ENCODE assay signal across 8 mouse cellular contexts in genomic region chr13:109260796-109261516, GRCm38 (mm10).
DNase-seq lines count a peak whose midpoint lies in the region; ATAC-seq and TF ChIP-seq lines count a peak whose summit lies in the region.

No protein-coding gene starts in this region.

- TF ChIP-seq POLR2A in myocyte (IDR thresholded peaks at IDR 0.05; ENCODE audit: insufficient read length, low read depth) = no peak

- H3K27me3 ChIP-seq in lung, embryonic 15.5 days = no peaks in the 10 kb centered on the region
- no peaks in the 10 kb centered on the region for H3K27me3 ChIP-seq in embryonic facial prominence, embryonic 12.5 days
- no peaks in the 10 kb centered on the region for H3K27me3 ChIP-seq in intestine, embryonic 14.5 days (replicated peaks; ENCODE audit: control insufficient read depth, insufficient read depth, low read length)
- no peaks in the 10 kb centered on the region for H3K27me3 ChIP-seq in myocyte (ENCODE audit: control insufficient read depth, insufficient read depth, insufficient read length)

- peak; percentile 54 for ATAC-seq in lung, embryonic 15.5 days (ENCODE audit: borderline replicate concordance, extremely low read depth, low FRiP score, low TSS enrichment)
- ATAC-seq in embryonic facial prominence, embryonic 12.5 days (ENCODE audit: insufficient number of reproducible peaks, insufficient read depth, low FRiP score, low TSS enrichment) = no peak; the same call in 1 of the 2 replicates
- peak; percentile 50 for ATAC-seq in intestine, embryonic 14.5 days (replicated peaks; ENCODE audit: low FRiP score, low TSS enrichment, low read depth)

- H3K4me3 ChIP-seq in lung, embryonic 15.5 days = peak overlapping the region; percentile 58
- H3K4me3 ChIP-seq in embryonic facial prominence, embryonic 12.5 days = peak overlapping the region; percentile 49
- H3K4me3 ChIP-seq in intestine, embryonic 14.5 days (ENCODE audit: low read depth, low read length) = peak overlapping the region; percentile 41
- H3K4me3 ChIP-seq in myocyte = peak overlapping the region; percentile 89

- H3K36me3 ChIP-seq in lung, embryonic 15.5 days = no peaks in the 10 kb centered on the region
- no peaks in the 10 kb centered on the region for H3K36me3 ChIP-seq in embryonic facial prominence, embryonic 12.5 days
- H3K36me3 ChIP-seq in intestine, embryonic 14.5 days (ENCODE audit: control insufficient read depth, insufficient read depth, low read length) = no peaks in the 10 kb centered on the region
- H3K36me3 ChIP-seq in myocyte (ENCODE audit: control insufficient read depth, insufficient read depth) = no peaks in the 10 kb centered on the region

- 0 out of 2 replicates have a peak, but pooled peaks cover 6% of the 10 kb centered on the region for H3K4me1 ChIP-seq in lung, embryonic 15.5 days
- peaks cover 7% of the 10 kb centered on the region; the same call in 1 of the 2 replicates for H3K4me1 ChIP-seq in embryonic facial prominence, embryonic 12.5 days
- H3K4me1 ChIP-seq in intestine, embryonic 14.5 days (replicated peaks; ENCODE audit: control insufficient read depth, insufficient read depth, low read length) = peaks cover 6% of the 10 kb centered on the region; the same call in 1 of the 2 replicates

- H3ac ChIP-seq in myocyte (ENCODE audit: control insufficient read depth, insufficient read length) = peak overlapping the region; percentile 63

- WGBS in lung, embryonic 15.5 days = 2% methylated on average over 17 of the region's 17 CpGs
- under 1% methylated on average over 17 of the region's 17 CpGs for WGBS in embryonic facial prominence, embryonic 12.5 days
- 3% methylated on average over 17 of the region's 17 CpGs for WGBS in intestine, embryonic 14.5 days

- no peak for DNase-seq in lung, postnatal 36 days
- DNase-seq in intestine, embryonic 14.5 days (ENCODE audit: low spot score) = no peak
- DNase-seq in cerebellum, adult 11 months = no peak
- no peak for DNase-seq in cerebellum, adult 9-11 months
- no peak for DNase-seq in lung, postnatal 14 days

- H3K9ac ChIP-seq in lung, embryonic 15.5 days = peak overlapping the region; percentile 60
- peak overlapping the region; percentile 64 for H3K9ac ChIP-seq in embryonic facial prominence, embryonic 12.5 days
- peak overlapping the region; percentile 39 for H3K9ac ChIP-seq in intestine, embryonic 14.5 days (ENCODE audit: low read length)

- peak overlapping the region; percentile 89 for H3K4me2 ChIP-seq in lung, embryonic 15.5 days
- H3K4me2 ChIP-seq in embryonic facial prominence, embryonic 12.5 days (replicated peaks) = peak overlapping the region; percentile 73
- peak overlapping the region; percentile 57 for H3K4me2 ChIP-seq in intestine, embryonic 14.5 days (ENCODE audit: low read length)
- peak overlapping the region; percentile 98 for H3K4me2 ChIP-seq in myocyte (ENCODE audit: low read depth)

- peak overlapping the region; percentile 88 for H3K27ac ChIP-seq in lung, embryonic 15.5 days
- peak overlapping the region; percentile 86 for H3K27ac ChIP-seq in embryonic facial prominence, embryonic 12.5 days
- peak overlapping the region; percentile 84 for H3K27ac ChIP-seq in intestine, embryonic 14.5 days (ENCODE audit: low read depth)

- H3K79me2 ChIP-seq in myocyte (ENCODE audit: control insufficient read depth, insufficient read depth) = peaks cover 53% of the 10 kb centered on the region

- no peaks in the 10 kb centered on the region for H3K9me3 ChIP-seq in lung, embryonic 15.5 days
- H3K9me3 ChIP-seq in embryonic facial prominence, embryonic 12.5 days = no peaks in the 10 kb centered on the region
- H3K9me3 ChIP-seq in intestine, embryonic 14.5 days (ENCODE audit: control insufficient read depth, low read length) = no peaks in the 10 kb centered on the region

TF ChIP-seq in myocyte, 11 proteins besides CTCF, POLR2A, EP300 and RAD21:
- TF ChIP-seq POLR2AphosphoS2 (IDR thresholded peaks at IDR 0.05; ENCODE audit: insufficient read length, low read depth) = no peak
- TF ChIP-seq MYOG (IDR thresholded peaks at IDR 0.05; ENCODE audit: control insufficient read depth in 1 of 3, insufficient read depth in 1 of 3, insufficient read length in 2 of 3, low read depth in 2 of 3) = no peak
- no peak for TF ChIP-seq E2F4 (IDR thresholded peaks at IDR 0.05; ENCODE audit: insufficient read depth)
- TF ChIP-seq TCF12 (IDR thresholded peaks at IDR 0.05; ENCODE audit: insufficient read depth, poor library complexity, severe bottlenecking) = no peak
- TF ChIP-seq TCF3 (IDR thresholded peaks at IDR 0.05; ENCODE audit: insufficient read length, low read depth) = no peak
- TF ChIP-seq MYOD1 (IDR thresholded peaks at IDR 0.05; ENCODE audit: control insufficient read depth in 1 of 3, insufficient read length in 2 of 3, low read depth in 2 of 3) = no peak
- TF ChIP-seq CEBPB (IDR thresholded peaks at IDR 0.05; ENCODE audit: insufficient read depth, poor library complexity, severe bottlenecking) = no peak
- TF ChIP-seq REST (IDR thresholded peaks at IDR 0.05; ENCODE audit: insufficient read depth, insufficient read length) = no peak
- TF ChIP-seq USF1 (IDR thresholded peaks at IDR 0.05; ENCODE audit: low read depth) = no peak
- no peak for TF ChIP-seq MAX (IDR thresholded peaks at IDR 0.05; ENCODE audit: low read depth)
- TF ChIP-seq SRF (IDR thresholded peaks at IDR 0.05; ENCODE audit: control insufficient read depth, insufficient read length, low read depth) = no peak
